Mouse (Mus musculus) embryo, embryonic 10 days (tissue): ENCODE measurements at regions not wholly inside any gene's neighbourhood (a gene's known extent, or its start where the extent isn't known, plus 50 kb on each side); places are given as distances from the start of the nearest gene placed in this dataset.

Experiments
- DNase-seq: peaks from one replicate; pipeline ENCODE4 v3.0.0-alpha.2; 2015; ENCODE audit warnings: low spot score

- DNase-seq: no peak
These were observed 219.4 kb downstream of the Pdcd6ip start for GRCm38 (mm10) chr9:113488651-113489050.

- no peak for DNase-seq
These were observed 221.5 kb downstream of the Pdcd6ip start for GRCm38 (mm10) chr9:113486494-113487081.

- no peak for DNase-seq
These were observed 228.2 kb downstream of the Pdcd6ip start for GRCm38 (mm10) chr9:113479897-113480296.

DNA sequence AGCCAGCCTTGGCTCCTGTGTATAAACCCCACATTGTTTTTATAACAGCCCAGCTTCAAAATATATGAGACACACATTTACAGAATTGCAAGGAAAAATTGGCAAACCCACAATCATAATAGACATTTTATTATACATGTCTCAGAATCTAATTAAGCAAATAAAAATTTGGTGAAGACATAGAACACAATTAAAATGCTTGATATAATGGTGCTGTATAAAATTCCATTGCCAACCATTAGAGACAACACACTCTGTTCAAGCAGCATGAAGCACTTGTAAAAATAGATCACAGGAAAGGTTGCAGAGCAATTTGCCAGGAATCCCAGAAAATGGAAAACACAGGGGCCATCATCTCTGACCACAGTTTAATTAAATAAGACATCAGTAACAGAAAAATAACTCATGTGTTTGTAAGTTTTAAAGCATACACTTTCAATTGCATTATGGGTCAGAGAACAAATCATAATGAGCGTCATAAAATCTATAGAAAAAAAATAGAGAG, 229.2 kb downstream of the Pdcd6ip start:
- DNase-seq: no peak

- DNase-seq: no peak
These were observed 236.3 kb downstream of the Pdcd6ip start for GRCm38 (mm10) chr9:113471781-113472180.

DNA sequence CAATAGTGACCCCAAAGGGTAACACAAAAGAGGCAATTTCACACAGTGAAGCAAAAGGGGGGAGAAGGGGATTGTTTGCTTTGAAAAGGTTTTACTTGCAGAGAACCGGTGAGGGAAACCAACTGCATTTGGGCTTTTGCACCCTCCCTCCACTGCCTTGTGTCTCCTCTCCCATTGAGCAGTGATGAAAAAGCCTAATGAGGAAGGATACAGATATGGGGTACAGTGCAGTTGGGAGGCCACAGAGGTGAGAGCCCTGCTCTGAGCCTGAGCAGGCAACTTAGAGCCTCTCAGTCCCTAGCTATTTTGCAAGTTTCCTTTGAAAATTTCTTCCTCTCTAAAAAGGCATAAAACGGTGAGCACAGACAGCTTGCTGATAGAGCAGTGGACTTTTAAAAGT, 245.2 kb downstream of the Pdcd6ip start:
- DNase-seq: no peak

DNA sequence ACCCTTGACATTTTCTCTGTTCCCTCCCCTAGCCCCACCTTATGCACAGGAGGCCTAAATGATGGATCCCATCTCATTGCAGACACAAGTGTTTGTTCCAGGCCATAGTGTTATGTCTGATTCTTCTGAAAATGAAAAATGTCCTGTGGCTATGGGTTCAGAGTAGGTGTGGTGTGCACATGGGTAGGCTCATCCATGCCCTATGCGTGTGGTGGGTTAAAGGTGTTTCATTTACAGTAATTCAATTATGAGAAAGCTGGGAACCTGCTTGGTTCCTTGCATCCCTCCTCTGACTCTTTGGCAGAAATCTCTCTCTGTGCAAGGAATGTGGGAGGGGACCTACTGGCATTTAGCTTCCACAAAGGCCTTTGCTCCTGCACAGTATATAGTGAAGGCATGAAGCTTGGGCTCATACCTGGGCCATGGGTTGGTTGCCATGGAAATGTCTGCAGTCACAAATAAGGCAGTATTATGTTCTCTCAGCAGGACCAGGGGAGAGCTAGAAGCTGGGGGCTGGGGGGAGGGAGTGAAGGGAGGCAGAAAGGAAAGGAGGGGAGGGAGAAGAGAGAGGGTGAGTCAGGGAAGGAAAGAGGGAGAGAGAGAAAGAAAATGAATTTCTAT, 245.7 kb downstream of the Pdcd6ip start:
- peak; percentile 58 for DNase-seq

DNA sequence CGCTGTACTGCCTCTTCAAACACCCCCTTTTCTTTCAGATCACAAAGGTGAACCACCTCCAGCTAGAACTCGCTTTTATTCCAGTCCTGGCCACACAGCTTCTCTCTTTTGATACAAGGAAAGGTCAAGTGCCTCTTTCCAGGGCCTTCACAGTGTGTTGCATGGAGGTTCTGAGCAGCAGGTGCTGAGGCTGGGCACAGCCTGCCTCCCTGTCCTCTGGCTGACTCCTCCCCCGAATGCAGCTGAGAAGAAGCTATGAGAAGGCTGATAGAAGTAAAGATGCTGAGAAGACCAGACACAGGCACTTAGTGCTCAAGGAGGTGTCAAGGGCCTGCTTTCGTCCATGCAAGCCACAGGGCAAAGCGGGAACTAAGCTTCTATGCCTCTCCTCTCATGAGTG, 248.2 kb downstream of the Pdcd6ip start:
- no peak for DNase-seq

DNA sequence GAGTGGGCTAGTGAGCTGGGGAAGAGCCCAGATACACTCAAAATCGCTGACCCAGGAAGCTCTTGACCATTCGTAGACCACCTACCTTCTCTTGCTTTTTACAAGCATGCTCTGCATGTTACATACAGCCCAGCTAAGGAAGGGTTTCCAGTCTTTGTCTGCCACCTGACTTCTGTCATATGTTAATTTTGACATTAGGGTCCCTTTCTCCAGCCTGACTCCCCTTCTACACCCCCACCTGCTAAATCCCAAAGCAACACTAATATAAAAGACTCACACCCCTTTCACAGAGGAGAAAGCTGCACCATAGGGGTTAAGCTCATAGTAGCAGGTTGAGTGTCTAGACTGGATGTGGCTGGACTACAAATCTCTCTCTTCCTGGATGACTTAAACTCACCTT, 248.8 kb downstream of the Pdcd6ip start:
- DNase-seq: no peak

GRCm38 (mm10) chr9:113458741-113459154, 249.3 kb downstream of the Pdcd6ip start:
- no peak for DNase-seq

DNA sequence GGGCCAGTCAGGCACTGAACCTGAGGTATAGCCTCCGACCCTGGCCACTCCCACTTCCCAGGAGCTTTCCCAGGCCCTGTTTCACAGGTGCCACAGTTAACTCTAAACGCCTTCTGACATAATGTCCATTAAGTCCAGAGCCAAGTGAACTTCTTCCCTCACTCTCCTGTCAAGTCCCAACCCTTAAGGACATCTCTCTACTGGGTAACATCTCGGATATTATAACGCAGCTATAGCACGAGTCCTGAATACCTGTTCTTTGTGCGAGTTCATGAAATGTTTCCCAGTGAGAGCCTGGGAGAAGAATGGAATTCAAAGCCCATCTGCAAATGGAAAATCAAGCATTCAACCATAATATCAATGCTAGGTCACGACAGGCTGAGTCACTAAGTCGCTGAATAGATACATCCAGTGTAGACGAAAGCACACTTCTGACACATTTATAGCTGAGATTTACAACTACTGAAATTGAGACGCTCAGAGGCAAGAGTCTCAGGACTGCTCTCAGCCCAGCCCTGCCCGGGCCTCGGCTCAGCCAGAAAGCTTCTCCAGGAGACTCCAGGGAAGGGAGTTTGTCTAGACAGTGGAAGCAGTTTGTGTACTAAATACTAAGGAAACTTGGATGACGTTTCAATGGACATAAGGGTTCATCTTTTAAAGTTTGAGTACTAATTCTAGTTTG, 250.7 kb downstream of the Pdcd6ip start:
- no peak for DNase-seq

- DNase-seq: no peak
These were observed 252.5 kb downstream of the Pdcd6ip start for GRCm38 (mm10) chr9:113455577-113455976.

DNA sequence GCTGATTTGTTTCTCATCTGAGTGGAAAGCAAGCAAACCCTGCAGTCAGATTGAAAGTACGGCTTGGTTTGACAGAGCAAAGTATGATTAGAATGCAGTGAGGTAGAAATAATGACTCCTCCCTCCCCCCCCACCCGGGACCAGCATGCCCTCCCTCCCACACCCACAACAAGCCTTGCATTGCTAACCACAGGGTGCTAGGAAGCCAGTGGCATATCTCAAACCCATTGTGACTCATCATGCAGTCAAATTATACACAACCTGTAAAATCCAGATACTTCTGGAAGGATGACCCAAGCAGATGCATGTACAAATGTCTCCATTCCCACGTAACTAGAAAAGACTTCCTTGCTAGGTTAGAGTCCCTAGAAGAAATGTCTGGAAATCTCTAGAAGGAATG, 254.8 kb downstream of the Pdcd6ip start:
- no peak for DNase-seq

DNA sequence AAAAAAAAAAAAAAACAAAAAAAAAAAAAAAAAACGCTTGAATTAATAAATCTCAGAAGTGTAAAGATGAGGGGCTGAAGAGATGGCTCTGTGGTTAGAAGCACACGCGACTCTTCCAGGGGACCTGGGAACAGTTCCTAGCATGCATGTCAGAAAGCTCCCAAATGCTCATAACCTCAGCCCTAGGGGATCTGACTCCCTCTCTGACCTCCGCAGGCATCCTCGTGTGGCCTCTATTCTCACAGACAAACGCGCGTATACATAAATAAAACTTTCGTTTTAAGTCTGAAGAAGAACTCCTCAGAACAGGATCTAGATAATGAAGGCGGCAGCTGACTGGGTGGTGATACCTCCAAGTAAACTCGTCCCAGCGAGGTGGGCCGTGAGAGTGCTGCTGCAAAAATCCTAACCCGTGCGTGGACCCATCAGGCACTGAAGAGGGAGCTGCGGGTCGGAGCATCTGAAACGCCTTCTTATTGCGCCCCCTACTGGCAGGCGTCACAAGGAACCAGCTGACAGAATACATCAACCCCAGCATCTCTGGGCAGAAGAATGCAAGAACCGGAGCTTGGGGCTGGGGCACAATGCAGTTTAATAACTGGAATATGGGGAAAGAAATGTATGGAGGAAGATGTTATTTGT, 266.2 kb downstream of the Pdcd6ip start:
- DNase-seq: peak; percentile 91

GRCm38 (mm10) chr9:113438394-113438793, 269.7 kb downstream of the Pdcd6ip start:
- no peak for DNase-seq

GRCm38 (mm10) chr9:113435921-113436320, 272.1 kb downstream of the Pdcd6ip start:
- peak; percentile 39 for DNase-seq

DNA sequence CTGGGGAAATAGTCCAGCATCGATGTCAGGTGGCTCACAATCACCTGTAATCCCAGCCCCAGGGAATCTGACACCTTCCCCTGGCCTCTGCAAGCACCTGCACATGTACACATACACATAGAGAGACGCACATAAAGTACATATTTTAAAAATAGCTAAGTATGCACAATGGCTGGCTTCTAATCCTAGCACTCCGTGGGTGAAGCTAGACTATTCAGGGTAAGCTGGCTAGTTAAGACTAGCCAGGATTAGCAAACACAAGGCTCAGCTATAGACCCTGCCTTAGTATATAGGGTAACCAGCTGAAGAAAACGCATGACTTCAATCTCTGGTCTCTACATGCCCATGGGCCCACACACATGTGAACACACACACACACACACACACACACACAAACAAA, 274.6 kb downstream of the Pdcd6ip start:
- no peak for DNase-seq

DNA sequence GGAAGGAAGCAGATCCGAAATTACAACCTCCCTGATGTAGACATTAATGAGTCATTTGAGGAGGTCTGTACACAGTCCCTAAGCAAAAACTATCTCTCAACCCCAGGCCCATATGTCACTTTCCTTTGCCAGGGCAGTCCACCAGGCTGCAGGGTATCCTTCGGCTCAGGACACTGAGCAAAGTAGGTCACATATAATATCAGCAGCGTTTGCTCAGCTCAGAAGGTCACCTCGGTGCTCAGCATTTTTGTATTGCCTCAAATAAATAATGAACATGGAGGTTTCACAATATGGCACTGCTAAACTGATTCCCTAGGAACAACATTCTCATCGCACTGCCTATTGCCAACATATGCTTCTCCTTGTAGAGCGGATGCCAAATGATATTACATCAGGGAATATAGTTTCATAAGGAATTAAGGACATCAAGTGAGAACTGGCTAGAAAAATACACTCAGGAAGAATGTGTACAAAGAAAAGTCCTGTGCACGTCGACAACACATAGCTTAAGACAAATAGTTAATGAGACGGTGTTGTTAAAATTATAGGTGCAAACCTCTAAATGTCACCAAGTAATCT, 275.4 kb downstream of the Pdcd6ip start:
- no peak for DNase-seq

GRCm38 (mm10) chr9:113430411-113430810, 277.6 kb downstream of the Pdcd6ip start:
- DNase-seq: no peak

DNA sequence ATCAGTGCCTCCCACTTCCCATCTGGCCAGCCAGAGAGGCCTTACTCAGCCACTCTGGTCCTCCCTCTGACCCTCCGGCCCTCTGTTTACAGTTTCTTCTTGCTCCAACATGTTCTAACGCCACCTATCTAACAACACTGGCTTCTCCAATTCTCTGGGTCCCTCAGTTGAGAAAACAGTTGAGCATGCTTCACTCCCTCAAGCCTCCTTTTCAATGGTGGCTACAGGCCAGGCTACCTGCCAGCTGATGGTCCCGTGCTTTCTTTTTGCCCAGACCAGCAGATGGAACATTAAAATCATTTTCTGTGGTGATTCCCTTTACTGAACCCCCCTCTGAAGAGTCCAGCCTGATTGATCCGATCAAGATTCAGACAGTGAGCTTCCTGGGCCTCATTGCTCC, 280.8 kb downstream of the Pdcd6ip start:
- no peak for DNase-seq

DNA sequence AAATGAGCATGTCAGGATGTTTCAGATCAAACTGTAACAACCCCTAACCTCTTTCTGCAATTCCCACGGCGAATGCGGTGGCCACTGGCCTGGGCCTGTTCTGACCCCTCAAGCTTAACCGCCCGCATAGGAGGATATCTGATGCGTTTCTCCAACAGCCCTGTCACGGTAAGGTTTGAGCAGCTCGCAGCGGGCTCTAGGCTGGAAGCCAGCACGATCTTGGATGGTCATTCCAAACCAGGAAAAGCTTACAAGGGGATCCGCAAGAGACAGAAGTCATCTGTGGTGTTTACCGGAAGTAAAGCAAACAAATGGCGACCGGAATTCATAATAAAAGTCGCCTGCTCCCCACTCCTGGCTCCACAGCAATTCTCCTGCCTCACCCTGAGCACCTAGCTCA, 281.7 kb downstream of the Pdcd6ip start:
- no peak for DNase-seq

- DNase-seq: peak; percentile 20
These were observed 286.4 kb downstream of the Pdcd6ip start for GRCm38 (mm10) chr9:113421645-113422044.

- DNase-seq: no peak
These were observed 286.9 kb downstream of the Pdcd6ip start for GRCm38 (mm10) chr9:113421121-113421520.
